Mouse (Mus musculus) heart, postnatal 10 days (tissue): Measurements from ENCODE around the gene Zfp93. TPM values are rescaled to one million over a fixed set of nuclear protein-coding genes. Genes with fewer than 3 reads are reported as not detected.

Source experiments
- DNase-seq, 2 experiments: peaks; one replicate each; pipeline ENCODE4 v3.0.0; 2021
- intact Hi-C: fragments of 180-260 bp; cut with DNase I; formaldehyde crosslinking; loops from one replicate; pipeline ENCODE4 v1.15.1; 2025
- total RNA-seq, 2 experiments: library from RNA; stranded (reverse); gene quantifications; 2 replicates each; pipeline ENCODE4 v1.2.3; 2021

Gene Zfp93
- total RNA-seq, 2 experiments from 2014 or later = 3.5 to 5.0 TPM

DNA sequence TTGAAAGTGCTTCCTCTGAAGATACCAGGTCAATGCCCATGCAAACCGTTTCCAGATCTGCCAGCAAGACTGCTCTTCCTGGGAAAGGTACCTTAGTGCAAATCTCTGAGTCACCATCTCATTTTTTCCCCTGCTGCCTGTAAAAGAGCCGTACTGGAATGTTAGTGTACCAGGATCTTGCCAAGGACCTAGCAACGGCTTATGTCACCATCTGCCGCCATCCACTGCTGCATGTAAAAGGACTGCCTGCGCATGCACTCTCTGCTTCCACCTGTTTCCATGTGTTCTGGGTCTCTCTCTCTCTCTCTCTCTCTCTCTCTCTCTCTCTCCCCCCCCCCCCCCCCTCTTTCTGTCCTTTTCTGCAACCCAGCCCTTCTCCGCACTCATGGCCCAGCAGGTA is 18.3 kb downstream of the Zfp93 start:
- DNase-seq = no peak
- intact Hi-C loops = no loop called here

- intact Hi-C loops = no loop called here
- DNase-seq = no peak
These were observed 20.0 kb downstream of the Zfp93 start for GRCm38 (mm10) chr7:24290106-24290693.

DNA sequence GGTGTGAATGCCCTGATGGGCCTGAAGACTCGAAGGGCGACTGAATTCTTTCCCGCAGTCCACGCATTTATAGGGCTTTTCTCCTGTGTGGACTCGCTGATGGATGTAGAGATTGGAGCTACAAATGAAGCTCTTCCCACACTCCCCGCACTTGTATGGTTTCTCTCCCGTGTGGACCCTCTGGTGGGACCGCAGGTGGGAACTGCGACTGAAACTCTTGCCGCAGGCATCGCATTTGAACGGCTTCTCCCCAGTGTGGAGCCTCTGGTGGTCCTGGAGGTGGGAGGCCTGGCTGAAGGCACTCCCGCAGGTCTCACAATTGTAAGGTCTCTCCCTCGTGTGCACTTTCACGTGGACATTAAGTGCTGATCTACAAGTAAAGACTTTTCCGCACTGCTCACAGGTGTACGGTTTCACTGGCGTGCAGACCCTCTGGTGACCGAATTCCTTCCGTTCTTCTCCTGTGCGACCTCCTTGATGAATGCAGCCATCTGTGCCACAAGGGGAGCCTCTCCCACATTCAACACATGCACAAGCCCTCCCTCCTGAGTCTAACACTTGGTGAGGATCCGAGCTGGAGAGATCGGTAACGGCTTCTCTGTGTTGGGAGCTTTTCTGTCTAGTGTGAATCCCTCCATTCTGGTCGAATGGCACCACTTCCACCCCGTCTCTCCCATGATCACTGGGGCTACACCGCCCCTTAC is 21.3 kb downstream of the Zfp93 start:
- DNase-seq = no peak
- intact Hi-C loops = no loop called here

- intact Hi-C loops = no loop called here
- DNase-seq = no peak
These were observed 23.0 kb downstream of the Zfp93 start for GRCm38 (mm10) chr7:24293061-24293851.

DNA sequence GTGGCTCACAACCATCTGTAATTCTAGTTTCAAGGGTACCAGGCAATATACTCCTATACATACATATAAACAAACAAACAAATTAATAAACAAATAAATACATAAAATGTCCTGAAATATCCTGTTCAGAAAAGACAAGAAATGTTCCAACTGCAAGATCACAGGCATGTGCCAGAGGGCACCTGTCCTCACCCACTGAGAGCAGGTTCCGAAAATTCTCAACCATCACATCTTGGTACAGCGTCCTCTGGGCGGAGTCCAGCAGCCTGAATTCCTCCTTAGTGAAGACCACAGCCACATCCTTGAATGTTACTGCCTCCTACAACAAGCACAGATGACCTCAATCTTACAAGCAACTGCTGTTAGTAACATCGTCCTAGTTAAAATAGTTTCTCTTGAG is 24.5 kb downstream of the Zfp93 start:
- no peak for DNase-seq
- intact Hi-C loops = no loop called here

DNA sequence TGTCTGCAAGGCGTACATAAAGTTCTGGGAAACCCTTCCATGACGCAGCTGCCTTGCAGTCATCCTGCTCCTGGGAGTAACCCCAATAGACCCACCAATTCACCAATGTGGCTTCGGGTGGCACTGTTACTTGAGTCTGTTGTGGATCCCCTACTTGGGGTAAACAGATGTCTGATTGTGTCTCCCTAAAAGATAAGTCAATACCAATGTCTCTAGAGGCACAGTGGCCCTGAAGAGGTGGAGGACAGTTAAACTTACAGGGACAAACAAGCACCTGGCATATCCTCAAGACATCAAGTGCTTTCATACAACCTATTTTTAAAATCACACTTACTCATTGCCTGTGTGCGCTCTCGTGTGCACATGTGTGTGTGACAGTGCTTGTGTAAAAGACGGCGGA is 25.2 kb downstream of the Zfp93 start:
- DNase-seq = no peak
- intact Hi-C loops = no loop called here

GRCm38 (mm10) chr7:24296386-24296785 is 26.2 kb downstream of the Zfp93 start:
- intact Hi-C loops = no loop called here

DNA sequence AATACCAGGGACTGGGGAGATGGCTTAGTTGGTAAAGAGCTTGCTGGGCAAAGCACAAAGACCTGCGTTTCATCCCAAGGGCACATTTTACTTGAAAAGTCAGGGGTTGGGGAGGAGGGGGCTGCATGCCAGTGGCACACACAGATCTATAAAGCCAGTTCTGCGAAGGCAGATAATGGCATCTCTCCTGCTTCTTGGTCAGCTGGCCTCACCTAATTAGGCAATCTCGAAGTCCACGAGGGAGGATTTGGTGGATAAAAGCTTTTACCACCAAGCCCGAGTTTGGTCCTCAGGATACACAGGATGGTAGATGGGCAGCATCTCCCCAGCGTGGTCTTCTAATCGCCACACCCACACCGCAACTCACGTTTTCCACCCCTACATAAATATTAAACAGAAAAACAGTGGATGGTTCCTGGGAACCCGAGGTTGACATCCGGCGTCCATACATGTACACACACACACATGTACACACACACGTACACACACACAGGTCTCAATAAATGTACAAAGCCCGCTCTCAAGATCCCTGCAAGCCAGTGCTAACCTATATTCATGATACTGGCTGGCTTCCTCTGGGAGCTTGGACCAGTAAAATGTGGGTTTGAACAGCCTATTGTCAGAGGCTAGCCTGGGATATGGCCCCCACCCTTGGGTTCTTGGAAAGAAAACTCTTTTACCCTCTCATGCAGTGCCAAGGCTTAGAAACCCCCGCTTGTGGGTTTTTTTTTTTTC is 27.3 kb downstream of the Zfp93 start:
- intact Hi-C loops = loop anchor here (2.0 kb wide), 1 partner anchor 329 kb away; no protein-coding TSS in a partner anchor
- no peak for DNase-seq

More at GRCm38 (mm10) chr7:24296386-24296785, 26.2 kb downstream of the Zfp93 start:
- no peak for DNase-seq

DNA sequence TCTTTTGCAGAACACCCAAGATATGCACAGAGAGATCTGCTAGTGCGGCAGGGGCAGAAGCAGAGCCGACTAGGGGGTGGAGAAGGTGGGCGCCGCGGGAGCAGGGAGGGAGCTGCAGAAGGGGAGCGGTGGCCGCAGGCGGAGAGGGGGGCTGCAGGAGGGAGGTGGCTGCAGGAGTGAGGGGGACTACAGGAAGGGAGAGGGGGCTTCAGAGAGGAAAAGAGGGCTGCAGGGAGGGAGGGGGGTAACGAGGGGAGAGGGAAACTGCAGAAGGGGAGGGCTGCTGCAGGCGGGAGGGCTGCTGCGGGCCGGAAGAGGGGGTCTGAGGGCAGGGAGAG is 28.4 kb downstream of the Zfp93 start:
- intact Hi-C loops = loop anchor here (2.0 kb wide), 1 partner anchor 330 kb away; no protein-coding TSS in a partner anchor
- no peak for DNase-seq

- DNase-seq = peak; percentile 82 to 83
- intact Hi-C loops = loop anchor here (2.0 kb wide), 1 partner anchor 330 kb away; no protein-coding TSS in a partner anchor
These were observed 28.9 kb downstream of the Zfp93 start for GRCm38 (mm10) chr7:24298973-24299708.

- intact Hi-C loops = loop anchor here (2.0 kb wide), 1 partner anchor 331 kb away; no protein-coding TSS in a partner anchor
- peak; percentile 3 to 23 for DNase-seq
These were observed 29.7 kb downstream of the Zfp93 start for GRCm38 (mm10) chr7:24299823-24300481.

DNA sequence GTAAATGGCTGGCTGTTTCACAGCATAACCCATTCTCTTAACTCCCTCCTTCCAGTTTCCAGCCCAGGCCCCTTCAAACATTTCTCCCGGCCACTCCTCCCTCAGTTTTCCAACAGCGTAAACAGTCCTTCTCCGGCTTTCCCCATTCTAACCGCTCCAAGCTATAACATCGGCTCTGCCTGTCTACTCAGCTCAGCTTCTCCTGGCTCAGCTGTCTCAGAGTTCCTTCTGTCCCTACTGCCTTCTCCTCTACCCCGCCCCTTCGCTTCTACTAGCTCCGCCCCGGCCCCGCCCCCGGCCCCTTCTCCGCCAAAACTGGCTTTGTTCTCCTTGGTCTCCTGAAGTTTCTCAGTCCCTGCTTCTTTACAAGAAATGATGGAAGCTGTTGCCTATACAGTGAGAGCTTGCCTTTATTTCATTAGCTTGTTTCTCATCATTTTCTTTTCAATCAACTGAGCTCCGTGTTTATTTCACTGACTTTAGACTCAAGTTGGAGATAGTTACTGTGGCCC is 30.6 kb downstream of the Zfp93 start, which contains the start of gene Zfp61:
Gene Zfp61, minus strand, starts transcription at position 462 of the 512 bp plus-strand sequence.
- intact Hi-C loops = no loop called here

GRCm38 (mm10) chr7:24315726-24316566 is 45.7 kb downstream of the Zfp93 start:
- intact Hi-C loops = loop anchor here (2.0 to 10.0 kb wide), 3 partner anchors 61 to 235 kb away; partner anchors contain the start of genes Zfp108, Zfp180 and Zfp235
- DNase-seq = no peak

More for the DNA sequence above, 30.6 kb downstream of the Zfp93 start, which contains the start of gene Zfp61:
- peak; percentile 22 to 25 for DNase-seq

DNA sequence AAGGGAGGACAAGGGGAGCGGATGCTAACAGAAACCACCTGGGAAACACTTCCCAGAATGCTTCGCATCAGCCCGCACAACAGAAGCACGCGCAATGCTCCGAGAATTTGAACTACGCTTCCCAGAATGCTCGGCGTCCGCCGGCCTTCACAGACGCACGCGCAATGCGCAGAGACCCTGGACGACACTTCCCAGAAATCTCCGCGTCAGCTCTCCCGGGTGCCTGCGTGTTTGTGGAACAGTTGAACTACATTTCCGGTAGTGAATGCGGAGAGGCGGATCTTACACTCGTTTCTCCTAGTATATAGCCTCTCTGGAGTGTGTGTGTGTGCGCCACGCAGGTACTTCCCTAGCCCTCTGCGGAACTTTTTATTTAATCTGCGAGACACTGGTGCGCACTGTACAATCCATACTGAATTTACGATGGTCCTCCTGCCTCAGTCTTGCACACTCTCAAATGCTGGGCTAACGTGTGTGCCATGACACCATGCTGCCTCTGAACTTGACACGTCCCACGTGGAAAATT is 46.4 kb downstream of the Zfp93 start, which contains the start of gene Zfp94:
Gene Zfp94, minus strand, starts transcription at position 100 of the 526 bp plus-strand sequence.
- intact Hi-C loops = loop anchor here (2.0 to 10.0 kb wide), 3 partner anchors 62 to 236 kb away; partner anchors contain the start of genes Zfp108, Zfp180 and Zfp235
- peak; percentile 96 to 97 for DNase-seq

GRCm38 (mm10) chr7:24318942-24319341 is 48.7 kb downstream of the Zfp93 start:
- DNase-seq = no peak
- intact Hi-C loops = loop anchor here (10.0 kb wide), 2 partner anchors 64 to 184 kb away; partner anchors contain the start of genes Zfp108 and Zfp235

GRCm38 (mm10) chr7:24322593-24322992 is 52.4 kb downstream of the Zfp93 start:
- intact Hi-C loops = no loop called here
- DNase-seq = no peak

DNA sequence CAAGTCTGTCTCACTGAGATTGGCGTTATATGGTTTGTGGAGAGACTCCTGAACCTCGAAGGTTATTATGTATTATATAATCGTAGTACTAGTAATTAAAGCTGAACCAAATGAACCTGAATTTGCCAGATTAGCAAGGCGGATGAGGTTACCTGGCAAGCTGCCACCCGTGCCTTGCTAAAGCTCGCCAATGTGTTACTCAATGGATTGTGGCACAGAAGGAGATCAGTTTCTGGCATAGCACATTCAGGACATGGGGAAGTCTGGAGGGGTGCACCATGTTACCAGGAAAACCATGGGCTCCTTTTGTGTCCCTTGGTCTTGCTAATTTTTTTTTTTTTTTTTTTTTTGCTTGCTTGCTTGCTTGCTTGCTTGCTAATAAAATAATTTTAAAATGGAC is 55.0 kb downstream of the Zfp93 start:
- DNase-seq = no peak
- intact Hi-C loops = no loop called here
